Mouse (Mus musculus) liver, adult 2 months (tissue): ENCODE results near the gene Zeb2.

Source experiments
- CTCF ChIP-seq: fragments of 200-500 bp; IDR thresholded peaks from 2 replicates; pipeline ENCODE4 v1.5.1; 2011; ENCODE audit warnings: low read depth, low read length, control low read depth
- POLR2A ChIP-seq: fragments of 200-500 bp; IDR thresholded peaks from 2 replicates; pipeline ENCODE4 v1.6.1; 2011; ENCODE audit warnings: low read length, control low read depth; ENCODE audit not compliant: insufficient read depth; ENCODE audit errors: extremely low read depth

DNA sequence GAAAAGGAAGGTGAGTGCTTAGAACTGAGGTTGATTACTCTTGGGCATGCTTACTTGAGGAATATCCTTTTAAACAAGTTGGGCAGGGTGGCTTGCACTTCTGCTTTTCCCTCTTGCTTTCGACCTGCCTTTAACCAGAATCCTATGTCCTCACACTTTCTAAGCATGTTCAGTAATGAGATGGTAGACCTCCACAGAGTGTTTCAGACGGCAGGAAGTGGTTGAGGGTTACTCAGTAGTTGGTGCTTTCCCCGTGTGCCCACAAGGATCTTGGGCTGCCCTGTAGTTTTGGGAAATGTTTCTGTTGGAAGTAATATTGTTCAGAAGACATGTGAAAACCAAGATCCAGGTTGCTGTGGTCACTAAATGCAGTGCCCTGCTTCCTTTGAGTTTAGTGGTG, 135.5 kb downstream of the Zeb2 start:
- TF ChIP-seq CTCF (no peak), POLR2A (no peak)
